Mouse (Mus musculus): Measurements from ENCODE around the gene Strn4. TPM values are rescaled to one million over a fixed set of nuclear protein-coding genes. Genes with fewer than 3 reads are reported as not detected.

Gene Strn4
- total RNA-seq (2021), result 10 to 100 TPM; 87.0 to 99.9 TPM

DNA sequence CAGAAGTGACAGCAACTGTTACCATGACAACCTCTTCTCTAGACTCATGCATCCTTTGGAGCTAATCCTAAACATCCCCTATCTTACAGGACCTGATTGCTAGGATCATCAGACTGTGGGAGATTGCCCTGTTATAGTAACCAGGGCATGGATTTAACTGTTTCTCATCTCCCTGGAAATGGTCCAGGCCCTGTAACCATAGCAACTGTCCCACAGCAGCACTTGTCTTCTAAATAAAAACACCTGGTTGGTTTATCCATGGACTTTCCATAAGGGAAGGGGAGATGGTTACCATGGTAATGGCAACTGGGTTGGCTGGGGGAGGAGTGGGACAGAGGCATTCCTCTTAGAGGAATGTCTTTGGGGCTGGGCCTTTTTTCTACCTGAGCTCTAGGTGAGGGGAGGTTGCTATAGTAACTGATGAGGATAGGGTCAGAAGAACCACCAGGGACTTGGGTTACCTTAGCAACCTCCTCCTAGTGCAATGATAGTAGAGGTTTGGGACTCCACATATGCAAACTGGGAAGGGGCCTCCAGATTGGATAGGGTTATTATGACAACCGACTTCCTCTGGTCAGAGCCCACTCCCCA is at the start of gene Strn4:
TSS of gene Strn4 (plus strand) at position 539 of the 591 bp plus-strand sequence.
- DNase-seq, result no peak

DNA sequence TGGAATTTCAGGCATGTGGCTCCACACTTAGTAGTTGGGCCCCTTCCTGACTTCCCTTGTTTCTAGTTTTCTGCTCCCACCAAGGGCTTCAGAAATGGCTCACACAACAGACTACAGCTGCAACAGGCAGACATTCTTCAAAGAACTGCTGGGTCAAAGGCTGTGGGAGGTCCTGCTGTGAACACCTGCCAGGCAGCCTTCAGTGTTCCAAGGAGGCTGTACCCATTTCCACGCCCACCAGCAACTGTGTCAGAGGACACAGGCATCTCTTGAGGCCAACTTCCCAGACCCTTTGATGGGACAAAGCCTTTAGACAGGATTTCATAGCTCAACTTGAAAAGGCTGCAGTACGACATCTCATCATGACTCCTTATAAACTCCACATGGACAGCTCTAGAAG is 49.2 kb upstream of the Strn4 start:
- DNase-seq, result no peak

DNA sequence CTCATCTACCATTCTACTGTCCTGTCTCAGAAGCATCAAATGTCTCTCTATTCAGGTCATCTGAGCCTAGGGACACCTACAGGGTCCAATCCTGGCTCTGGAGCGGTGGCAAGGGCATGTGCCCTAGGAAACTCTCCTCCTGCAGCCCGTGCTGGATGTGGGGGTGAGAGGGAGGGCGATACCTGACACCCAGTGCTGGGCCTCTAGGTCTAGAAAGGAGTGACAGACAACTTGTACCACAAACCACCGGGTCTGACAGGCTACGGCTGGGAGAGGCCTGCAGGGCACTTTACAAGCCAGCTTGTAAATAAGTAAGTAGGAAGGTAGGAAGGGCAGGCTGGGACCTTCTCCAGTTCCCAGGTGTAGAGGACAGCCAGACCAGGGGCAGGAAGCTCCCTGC is 39.8 kb upstream of the Strn4 start:
- no peak for DNase-seq

DNA sequence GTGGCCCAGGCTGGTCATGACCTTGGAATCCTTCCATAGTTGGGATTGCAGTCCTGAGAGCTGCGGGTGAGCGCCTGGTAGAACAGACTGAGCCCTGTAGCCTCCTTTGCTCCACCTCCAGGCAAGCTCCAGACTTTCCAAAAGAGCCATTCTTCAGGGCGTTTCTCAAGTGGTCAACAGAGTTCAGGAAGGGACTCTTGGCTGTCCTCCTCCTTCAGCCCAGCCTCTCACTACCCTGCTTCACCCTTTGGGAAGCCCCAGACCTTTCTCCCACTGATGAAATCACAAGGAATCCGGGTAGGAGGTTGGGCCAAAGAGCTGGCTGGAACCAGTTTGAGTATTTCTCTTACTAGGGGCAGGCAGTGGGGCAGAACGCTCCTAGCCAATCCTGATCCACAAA is 35.6 kb upstream of the Strn4 start:
- peak; percentile 26 for DNase-seq

DNA sequence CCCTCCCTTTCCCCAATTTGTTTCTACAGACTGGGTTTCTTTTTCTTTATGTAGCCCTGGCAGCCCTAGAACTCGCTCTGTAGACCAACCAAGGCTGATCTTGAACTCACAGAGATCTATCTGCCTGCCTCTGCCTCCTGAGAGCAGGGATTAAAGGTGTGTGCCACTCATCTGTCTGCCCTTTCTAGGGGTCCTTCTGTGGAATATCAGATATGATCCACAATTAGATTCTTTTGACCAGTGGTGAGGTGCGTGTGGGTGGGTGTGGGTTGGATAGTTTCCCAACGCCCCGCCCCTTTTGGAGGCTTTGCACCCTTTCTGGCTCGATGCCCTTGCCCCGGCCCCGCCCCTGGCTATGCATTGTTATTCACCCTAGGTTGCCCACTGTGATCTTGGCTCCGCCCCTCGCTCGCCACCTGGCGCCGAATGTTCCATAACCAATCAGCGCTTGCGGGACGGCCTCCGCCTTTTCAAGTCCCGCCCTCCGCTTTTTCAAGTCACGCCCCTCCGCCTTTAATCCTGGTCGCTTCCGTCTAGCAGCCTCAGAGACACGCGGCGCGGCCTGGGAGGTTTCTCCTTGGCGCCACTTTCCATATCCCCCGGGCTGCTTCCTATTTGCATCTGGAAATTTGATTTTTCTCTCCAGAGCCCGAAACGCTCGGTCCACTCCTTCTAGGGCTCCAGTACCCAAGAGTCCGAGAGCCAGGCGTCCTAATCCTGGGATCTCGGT is 34.7 kb upstream of the Strn4 start, which contains the start of gene Slc1a5:
TSS of gene Slc1a5 (plus strand) at position 516 of the 730 bp plus-strand sequence.
- peak; percentile 91 for DNase-seq

DNA sequence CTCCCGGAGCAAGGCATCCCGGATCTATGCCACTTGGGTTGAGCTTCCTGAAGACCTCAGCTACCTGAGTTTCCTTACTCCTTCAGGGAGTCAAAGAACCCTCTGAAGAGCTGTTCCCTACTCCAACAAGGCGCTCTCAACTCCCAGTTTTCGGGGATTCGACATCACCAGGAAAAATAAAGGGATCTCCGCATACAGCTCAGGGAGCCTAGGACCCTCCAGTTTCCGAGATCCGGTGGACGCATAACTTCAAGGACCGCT is 34.2 kb upstream of the Strn4 start:
- no peak for DNase-seq

DNA sequence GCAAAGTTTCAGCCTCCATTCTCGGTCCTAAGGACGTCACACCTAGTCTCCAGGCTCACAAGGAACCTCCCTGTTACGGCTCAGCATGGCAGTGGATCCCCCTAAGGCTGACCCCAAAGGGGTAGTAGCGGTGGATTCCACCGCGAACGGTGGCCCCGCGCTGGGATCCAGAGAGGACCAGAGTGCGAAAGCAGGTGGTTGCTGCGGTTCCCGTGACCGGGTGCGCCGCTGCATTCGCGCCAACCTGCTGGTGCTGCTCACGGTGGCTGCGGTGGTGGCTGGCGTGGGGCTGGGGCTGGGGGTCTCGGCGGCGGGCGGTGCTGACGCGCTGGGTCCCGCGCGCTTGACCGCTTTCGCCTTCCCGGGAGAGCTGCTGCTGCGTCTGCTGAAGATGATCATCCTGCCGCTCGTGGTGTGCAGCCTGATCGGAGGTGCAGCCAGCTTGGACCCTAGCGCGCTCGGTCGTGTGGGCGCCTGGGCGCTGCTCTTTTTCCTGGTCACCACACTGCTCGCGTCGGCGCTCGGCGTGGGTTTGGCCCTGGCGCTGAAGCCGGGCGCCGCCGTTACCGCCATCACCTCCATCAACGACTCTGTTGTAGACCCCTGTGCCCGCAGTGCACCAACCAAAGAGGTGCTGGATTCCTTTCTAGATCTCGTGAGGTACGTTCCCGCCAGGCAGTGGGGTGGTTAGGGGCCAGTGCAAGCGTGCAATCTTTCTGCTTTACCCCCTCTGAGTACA is 33.7 kb upstream of the Strn4 start:
- DNase-seq, result peak; percentile 26

DNA sequence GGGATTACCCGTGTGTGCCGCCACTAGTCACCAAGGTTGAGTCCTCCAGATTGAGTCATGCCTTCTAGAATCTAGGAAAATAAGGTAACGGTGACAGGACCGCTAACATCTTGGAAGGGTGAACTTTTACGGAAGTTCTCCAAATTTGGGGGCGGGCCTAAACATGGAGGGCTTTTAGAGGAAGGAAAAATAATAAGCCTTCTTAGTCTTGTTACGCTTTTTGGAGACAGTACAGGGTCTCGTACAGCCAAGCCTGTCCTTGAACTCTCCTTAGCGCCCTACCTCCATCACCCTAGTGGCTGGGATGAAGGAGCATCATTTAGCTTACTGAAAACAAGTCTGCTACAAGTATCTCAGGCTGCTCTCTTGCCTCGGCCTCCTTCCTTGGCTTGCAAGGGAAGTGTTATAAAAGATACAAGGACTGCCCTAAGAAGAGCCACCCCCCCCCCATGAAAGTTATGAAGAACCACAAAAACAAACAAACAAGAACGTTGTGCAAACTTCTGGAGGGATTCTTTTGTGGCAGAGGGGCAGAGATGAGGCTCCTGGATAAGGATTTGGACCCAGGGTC is 33.0 kb upstream of the Strn4 start:
- DNase-seq, result no peak

DNA sequence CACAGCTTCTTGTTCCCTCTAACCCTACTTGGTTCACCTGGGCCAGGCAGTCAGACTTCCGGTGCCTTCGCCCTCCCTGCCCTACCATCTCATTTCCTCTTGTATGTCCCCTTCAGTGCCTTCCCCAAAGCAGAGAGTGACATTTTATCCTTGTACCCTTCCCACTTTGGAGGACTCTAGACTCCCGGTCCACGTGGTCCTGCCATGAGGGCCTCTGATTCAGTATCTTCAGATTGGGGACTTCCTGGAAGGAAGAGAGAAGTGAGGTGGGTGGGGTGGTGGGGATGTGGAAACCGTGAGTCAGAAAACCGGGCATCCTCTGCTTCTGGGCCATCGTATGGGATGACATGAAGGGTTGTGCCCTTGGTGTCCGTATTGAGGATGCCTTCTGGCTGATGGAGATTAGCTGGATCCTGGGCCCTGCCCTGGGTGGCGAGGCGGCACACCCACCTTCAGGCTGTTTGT is 32.4 kb upstream of the Strn4 start:
- peak; percentile 21 for DNase-seq

DNA sequence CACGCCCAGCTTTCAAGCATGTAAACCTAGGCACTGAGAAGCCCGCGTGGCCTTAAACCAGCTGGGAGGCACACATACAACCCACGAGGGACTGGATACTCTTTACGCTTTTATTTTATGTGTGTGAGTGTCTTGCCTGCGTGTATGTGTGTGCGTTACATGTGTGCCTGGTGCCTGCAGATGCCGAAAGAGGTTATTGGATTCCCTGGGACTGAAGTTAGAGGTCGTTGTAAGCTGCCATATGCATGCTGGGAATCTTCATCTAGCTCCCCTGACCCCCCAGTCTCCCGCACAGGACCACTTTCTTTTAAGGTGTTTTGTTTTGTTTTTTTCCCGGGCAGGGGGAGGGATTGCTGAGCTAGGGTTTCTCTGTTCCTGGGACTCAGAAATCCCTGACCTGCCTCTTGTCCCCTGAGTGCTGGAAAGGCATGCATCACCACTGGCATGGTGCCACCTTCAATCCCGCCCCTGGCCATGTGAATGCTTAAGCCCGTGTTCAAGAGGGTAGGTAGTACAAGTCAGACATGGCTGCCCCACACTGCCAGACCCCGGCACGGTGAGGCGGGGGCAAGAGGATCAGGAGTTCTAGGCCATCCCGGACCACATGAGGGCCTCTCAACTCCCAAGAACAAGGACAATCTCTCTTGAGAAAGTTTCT is 31.8 kb upstream of the Strn4 start:
- peak; percentile 75 for DNase-seq

DNA sequence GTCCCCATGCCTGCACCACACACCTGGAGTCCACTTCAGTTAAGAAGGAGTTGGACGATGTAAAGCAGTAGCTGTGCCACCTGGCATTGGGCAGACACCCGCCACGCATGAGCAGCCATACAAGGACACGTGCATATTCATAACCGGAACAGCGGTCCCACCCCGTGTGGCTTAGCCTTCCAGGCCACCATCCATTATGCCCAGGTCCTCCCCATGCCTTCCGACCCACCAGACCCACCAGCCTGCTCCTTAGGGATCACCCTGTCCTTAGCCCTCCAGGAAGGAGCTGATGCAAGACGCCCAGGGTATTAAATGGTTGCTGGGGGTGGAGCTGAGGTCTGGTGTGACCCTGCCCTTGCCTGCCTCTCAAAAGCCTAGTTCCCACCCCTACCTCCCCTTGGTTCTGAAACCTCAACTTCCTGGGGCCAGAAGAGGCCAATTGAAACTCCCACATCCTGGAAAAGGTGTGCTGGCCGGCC is 31.2 kb upstream of the Strn4 start:
- no peak for DNase-seq

DNA sequence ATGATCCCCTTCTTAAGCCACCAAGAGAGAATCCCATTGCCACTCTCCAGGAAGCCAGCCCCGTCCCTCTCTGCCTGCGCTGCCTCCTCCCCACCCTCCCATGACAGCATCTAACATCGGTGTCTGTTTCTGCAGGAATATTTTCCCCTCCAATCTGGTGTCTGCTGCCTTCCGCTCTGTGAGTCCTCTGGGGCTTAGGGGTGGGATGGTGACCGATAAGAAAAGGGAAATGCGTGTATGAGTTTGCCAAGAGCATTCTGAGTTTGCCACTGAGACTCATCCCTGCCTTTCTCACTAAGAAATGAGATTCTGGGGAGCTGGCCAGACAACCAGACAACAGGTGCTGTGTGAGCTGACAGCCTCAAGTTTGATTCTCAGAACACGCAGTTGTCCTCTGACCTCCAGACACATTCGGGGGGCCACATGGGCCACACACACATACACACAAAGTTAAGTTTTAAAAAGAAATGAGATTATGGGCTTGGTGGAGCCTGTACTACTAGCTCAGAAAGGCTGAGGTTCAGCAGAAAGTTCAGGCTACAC is 30.1 kb upstream of the Strn4 start:
- DNase-seq, result no peak

DNA sequence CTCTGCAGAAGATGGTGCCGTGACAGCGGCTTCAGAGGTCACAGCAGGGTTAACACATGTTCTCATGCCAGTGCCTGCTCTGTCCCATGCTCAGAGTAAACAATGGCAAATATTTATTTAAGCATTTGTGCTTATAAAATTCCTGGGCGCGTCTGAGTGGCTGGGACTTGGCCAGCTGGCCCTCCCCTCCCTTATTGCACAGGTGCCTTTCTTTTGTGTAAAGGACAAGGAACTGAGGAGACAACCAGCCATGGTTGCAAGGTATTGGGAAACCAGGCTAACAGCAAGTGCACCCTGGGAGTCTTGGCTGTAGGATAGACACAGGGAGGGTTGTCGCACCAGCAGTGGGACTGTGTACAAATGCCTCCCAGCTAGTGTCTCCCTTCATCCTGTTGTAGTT is 23.4 kb upstream of the Strn4 start:
- DNase-seq, result no peak

DNA sequence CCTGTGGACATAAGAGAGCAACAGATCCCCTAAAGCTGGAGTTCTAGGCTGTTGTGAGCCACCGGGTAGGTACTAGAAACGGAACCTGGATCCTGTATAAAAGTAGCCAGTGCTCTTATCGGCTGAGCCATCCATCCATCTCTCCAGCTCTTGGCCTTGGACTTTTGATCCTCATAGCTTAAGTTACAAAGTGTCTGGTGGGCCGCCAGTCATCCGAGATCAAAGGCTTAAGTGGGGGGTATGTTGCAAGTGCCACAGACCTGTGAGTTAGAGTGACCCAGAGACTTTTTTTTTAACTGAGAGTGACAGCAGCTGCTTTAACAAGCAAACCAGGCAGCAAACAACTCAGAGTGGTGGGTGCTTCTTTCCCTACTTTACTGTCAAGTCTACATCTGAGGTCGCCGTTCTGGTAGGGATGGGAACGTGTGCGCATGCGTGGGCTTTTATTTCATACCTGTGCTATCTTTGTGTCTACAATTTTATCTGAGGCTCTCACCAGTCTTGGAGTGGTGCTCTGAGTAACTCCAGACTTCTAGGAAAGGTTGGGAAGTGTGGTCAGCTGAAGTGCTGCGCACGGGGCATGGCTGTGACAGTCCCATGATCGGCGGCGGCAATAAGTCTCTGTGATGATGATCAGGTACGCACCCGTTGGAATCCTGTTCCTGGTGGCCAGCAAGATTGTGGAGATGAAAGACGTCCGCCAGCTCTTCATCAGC is 22.5 kb upstream of the Strn4 start:
- DNase-seq, result no peak

DNA sequence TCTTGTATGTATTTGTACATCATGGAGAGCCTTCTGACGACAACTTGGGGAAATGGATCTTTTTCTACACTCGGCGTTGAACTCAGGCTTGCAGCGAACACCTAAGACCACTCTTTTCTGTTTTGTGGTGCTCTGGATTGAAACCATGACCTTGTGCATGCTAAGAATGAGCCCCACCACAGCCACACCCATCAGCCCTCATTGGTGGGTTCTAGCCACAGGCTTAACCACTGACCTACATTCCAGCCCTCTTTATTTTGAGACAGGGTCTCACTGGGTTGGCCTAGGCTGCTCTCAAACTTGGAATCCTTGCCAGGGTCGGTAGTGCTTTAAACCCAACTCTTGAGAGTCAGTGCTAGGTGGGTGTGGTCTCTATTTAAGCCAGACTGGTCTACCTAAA is 20.8 kb upstream of the Strn4 start:
- DNase-seq, result no peak

DNA sequence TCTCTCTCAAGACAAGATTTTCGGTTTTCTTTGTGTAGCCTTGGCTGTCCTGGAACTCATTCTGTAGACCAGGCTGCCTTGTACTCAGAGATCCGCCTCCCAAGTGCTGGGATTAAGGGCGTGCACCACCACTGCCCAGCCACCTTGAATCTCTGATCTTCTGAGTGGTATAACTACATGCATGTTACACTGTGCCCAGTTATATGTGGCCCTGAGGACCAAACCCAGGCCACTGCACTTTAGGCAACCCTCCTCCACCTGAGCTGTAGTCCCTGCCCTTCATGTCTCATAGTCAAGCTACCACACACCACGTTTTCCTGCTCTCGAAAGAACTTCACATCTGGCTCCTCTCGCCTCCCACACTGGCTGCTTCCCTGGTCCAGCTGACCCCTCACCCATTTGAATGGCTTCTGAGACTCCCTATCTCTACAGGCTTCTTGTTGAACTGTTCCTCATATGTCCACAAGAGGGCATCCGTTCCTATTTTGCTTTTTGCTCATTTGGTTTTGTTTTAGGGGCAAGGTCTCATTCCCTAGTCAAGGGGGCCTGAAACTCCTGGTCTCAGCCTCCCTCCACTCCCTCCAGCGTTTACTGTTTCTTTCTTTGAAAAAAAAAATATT is 11.2 kb upstream of the Strn4 start:
- no peak for DNase-seq

DNA sequence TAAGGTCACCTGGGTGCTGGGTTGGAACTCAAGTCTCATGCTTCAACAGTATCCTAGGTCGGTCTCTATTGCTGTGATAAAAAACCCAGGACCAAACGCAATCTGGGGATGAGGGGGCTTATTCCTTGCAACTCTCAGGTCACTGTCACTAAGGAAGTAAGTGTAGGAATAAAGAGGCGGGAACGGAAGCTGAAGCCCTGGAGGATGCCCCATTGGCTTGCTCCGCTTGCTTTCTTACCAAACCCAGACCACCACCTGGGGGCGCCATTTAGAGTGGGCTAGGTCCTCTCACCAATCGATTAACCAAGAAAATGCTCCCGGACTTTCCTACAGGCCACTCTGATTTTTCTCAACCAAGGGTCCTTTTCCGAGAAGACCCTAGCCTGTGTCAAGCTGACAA is 7.8 kb upstream of the Strn4 start:
- no peak for DNase-seq

DNA sequence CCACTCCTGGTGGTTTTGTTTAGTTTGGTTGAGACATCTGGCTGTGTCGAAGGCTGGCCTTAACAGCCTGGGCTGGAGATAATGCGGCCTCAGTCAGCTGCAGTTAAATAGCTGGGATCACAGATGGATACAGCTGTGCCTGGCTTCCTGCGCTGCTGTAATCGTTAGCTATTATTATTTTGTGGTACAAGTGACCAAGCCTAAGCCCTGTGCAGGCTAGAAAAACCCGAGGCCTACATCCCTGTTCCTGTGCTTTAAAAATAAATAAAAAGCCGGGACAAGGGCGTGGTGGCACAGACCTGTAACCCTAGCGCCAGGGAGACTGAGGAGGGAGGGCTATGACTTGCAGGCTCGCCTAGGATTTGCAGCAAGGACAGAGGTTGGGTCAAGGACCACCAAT is 7.0 kb upstream of the Strn4 start:
- no peak for DNase-seq

DNA sequence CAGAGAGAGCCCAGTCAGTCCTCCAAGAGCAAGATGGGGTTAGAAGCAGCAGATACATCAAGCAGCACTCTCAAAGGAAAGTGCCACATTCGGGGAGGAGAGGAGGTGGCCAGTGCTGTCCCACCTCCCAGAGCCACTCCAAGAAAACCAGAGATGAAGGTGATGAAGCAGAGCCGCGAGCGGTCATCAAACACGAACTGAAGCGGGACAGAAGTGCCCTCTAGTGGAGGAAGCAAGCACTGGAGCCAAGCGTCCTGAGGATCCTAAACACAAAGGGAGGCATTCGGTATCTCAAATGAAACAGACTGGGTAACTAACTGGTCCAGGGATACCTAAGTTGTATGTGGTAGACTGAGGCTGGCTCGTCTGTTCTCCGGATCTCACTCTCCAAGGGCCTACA is 6.0 kb upstream of the Strn4 start:
- peak; percentile 81 for DNase-seq

DNA sequence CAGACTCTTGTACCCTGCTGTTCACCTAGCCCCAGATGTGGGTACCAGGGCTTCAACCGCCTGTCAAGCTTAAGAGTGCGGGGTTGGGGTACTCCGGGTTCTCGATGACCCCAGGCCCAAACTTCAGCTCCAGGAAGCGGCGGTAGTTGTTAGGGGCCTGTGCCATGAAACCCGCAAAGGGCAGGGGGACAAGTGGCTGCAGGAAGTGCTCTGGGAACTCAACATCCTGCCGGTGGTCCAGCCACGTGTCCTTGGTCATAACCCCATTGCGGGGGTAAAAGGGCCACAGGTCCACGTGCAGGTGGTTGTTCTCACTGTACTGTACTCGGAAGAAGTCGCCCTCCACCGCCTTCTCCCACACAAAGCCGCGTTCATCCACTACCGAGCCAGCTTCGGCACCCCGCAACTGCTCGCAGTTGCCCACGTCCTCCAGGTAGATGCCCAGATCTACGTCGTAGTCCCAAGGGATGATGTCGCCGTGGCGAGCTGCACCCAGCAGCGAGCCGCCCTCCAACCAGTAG is 5.2 kb upstream of the Strn4 start:
- DNase-seq, result no peak
